Mouse (Mus musculus) midbrain, embryonic 11.5 days (tissue): ENCODE results near the gene Trap1. TPM values are rescaled to one million over a fixed set of nuclear protein-coding genes. Genes with fewer than 3 reads are reported as not detected.

Experiments used
- ATAC-seq: fragments of 200-750 bp; cut with Nextera tagmentation; 2 replicates; pipeline ENCODE4 v1.8.0; 2017; ENCODE audit warnings: moderate TSS enrichment, moderate library complexity; ENCODE audit not compliant: low FRiP score
- DNase-seq: peaks from one replicate; pipeline ENCODE4 v3.0.0; 2015; ENCODE audit warnings: low spot score; ENCODE audit errors: missing footprints
- H3K27ac ChIP-seq: fragments of 300-500 bp; sonication (generic); 2 replicates; pipeline ENCODE4 v1.5.1; 2014; ENCODE audit warnings: low read depth, low read length
- H3K27me3 ChIP-seq: fragments of 300-500 bp; sonication (generic); 2 replicates; pipeline ENCODE4 v1.6.1; 2014; ENCODE audit warnings: mild to moderate bottlenecking, low read length, moderate library complexity, mixed read lengths; ENCODE audit not compliant: control insufficient read depth, insufficient read depth
- H3K36me3 ChIP-seq: fragments of 300-500 bp; sonication (generic); 2 replicates; pipeline ENCODE4 v1.6.1; 2014; ENCODE audit warnings: mild to moderate bottlenecking, low read length, moderate library complexity, mixed read lengths; ENCODE audit not compliant: control insufficient read depth, insufficient read depth
- H3K4me1 ChIP-seq: fragments of 300-500 bp; sonication (generic); 2 replicates; pipeline ENCODE4 v1.6.1; 2014; ENCODE audit warnings: low read length; ENCODE audit not compliant: control insufficient read depth, insufficient read depth
- H3K4me2 ChIP-seq: fragments of 300-500 bp; sonication (generic); 2 replicates; pipeline ENCODE4 v1.6.1; 2014; ENCODE audit warnings: mild to moderate bottlenecking, moderate library complexity
- H3K4me3 ChIP-seq: fragments of 300-500 bp; sonication (generic); 2 replicates; pipeline ENCODE4 v1.5.1; 2014; ENCODE audit warnings: low read depth, low read length
- H3K9ac ChIP-seq: fragments of 300-500 bp; sonication (generic); 2 replicates; pipeline ENCODE4 v1.6.1; 2014; ENCODE audit warnings: low read length
- H3K9me3 ChIP-seq: fragments of 300-500 bp; sonication (generic); 2 replicates; pipeline ENCODE4 v1.6.1; 2016; ENCODE audit warnings: low read length; ENCODE audit not compliant: control insufficient read depth
- WGBS: fragments of 180-500 bp; shearing (Covaris S2); extraction: QIAGEN DNeasy Blood & Tissue Kit; methylation state at CpG from one replicate; pipeline ENCODE4 v1.1.7; 2014; 5-methylcytosine and 5-hydroxymethylcytosine counted together
- polyA plus RNA-seq: library from polyadenylated mRNA; unstranded; fragments of >200 nt; fragmentation: Nextera tagmentation; extraction: Ambion mirVana; gene quantifications from 2 replicates; pipeline ENCODE4 v1.2.1, GENCODE M21; 2014

Trap1 gene
- polyA plus RNA-seq, 1 experiment from 2014 or later: 74.5 TPM

DNA sequence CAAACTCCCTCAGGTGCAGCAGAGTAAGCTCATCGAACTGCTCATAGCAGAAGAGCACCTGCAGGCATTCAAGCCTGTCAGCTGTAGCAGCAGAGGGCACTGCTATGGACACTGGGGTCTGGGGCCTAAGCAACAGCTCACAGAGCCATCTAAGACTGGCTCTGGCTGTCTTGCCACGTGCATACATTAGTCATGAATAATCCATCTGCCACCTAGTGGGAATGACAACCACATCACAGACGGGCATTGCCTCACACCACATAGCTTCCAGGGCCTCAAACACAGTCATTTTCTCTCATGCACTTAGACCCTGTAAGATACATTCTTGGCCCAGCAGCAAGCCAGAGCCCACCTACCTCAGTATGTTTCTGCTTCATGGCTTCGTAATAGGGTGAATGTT is 32.1 kb downstream of the Trap1 start:
- ATAC-seq (no peak), DNase-seq (no peak)
- H3K4me3 ChIP-seq: no peak overlapping the region
- peaks cover 26% of the 10 kb centered on the region for H3K36me3 ChIP-seq
- H3K4me2 ChIP-seq: no peak overlapping the region
- no peak overlapping the region for H3K9ac ChIP-seq
- H3K27ac ChIP-seq: no peak overlapping the region
- H3K4me1 ChIP-seq: no peaks in the 10 kb centered on the region
- no peaks in the 10 kb centered on the region for H3K9me3 ChIP-seq
- 84% methylated on average over 4 of the region's 4 CpGs for WGBS
- H3K27me3 ChIP-seq: no peaks in the 10 kb centered on the region

DNA sequence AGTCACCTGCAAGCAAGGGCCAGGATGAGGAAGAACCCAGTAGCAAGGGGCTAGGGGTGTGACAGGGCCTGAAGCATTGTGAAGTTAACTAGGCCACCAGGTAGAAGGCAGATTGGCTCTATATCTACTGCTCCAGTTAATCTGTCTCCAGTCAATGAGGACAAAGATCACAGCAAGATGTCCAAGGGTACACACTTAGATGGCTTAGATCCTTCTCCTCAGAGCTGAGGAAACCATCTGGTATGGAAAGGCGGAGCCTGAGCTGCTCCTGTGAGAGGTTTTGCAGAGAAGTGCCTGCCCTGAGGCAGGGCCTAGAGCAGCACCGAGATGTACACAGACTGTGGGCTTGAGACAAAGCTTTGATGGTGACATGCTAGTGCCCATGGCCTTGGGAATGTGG is 33.5 kb downstream of the Trap1 start:
- no peak for ATAC-seq

DNA sequence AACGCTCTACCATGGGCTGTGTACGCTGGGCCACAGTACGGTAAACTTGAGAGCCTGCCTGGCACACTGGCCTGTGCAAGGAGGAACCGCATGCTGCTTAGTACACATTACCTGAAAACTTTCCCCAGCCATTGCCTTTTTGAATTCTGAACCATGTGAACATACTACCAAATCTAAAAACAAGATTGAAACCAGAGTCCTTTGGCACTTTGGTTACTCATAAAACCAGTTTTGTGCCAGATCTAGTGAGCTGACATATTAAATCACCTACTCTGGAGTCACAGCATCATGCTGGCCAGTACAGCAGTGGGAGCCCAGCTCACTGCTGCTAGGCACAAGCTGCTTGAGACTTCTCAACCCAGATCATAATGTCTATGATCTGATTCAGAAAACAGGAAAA is 36.0 kb downstream of the Trap1 start:
- no peak overlapping the region for H3K27ac ChIP-seq
- 92% methylated on average over 4 of the region's 4 CpGs for WGBS
- H3K36me3 ChIP-seq: peaks cover 30% of the 10 kb centered on the region
- H3K9me3 ChIP-seq: no peaks in the 10 kb centered on the region
- H3K4me2 ChIP-seq: no peak overlapping the region
- H3K4me1 ChIP-seq: no peaks in the 10 kb centered on the region
- ATAC-seq (no peak), DNase-seq (no peak)
- no peaks in the 10 kb centered on the region for H3K27me3 ChIP-seq
- no peak overlapping the region for H3K4me3 ChIP-seq
- H3K9ac ChIP-seq: no peak overlapping the region

More for the DNA sequence above, 33.5 kb downstream of the Trap1 start:
- no peak overlapping the region for H3K4me3 ChIP-seq
- 90% methylated on average over 2 of the region's 2 CpGs for WGBS
- no peak overlapping the region for H3K4me2 ChIP-seq
- H3K9ac ChIP-seq: no peak overlapping the region
- H3K9me3 ChIP-seq: no peaks in the 10 kb centered on the region
- no peaks in the 10 kb centered on the region for H3K27me3 ChIP-seq
- no peak for DNase-seq
- H3K27ac ChIP-seq: no peak overlapping the region
- H3K4me1 ChIP-seq: no peaks in the 10 kb centered on the region
- H3K36me3 ChIP-seq: peaks cover 25% of the 10 kb centered on the region

DNA sequence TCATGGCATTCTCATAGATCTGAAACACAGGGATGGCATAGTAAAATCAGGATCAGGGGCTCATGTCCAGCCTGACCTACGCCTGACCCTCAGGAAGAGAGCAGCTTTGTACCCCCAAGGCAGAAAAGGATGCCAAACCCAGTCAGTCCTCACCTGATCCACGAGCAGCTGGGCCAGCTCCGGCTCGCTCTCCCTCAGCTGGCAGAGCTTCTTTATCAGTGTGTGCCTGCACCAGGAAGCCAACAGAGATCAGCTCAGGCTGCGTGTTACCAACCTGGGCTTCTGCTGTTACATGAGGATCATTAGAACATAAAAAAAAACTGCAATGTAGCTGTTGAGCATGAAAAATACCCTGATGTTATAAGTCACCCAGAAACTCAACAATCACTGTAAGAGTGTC is 37.4 kb downstream of the Trap1 start:
- no peaks in the 10 kb centered on the region for H3K9me3 ChIP-seq
- no peak overlapping the region for H3K4me2 ChIP-seq
- H3K4me3 ChIP-seq: no peak overlapping the region
- H3K9ac ChIP-seq: no peak overlapping the region
- no peak for ATAC-seq
- peaks cover 24% of the 10 kb centered on the region for H3K36me3 ChIP-seq
- WGBS: 91% methylated on average over 5 of the region's 5 CpGs
- H3K4me1 ChIP-seq: no peaks in the 10 kb centered on the region
- no peak overlapping the region for H3K27ac ChIP-seq
- H3K27me3 ChIP-seq: no peaks in the 10 kb centered on the region
- DNase-seq: no peak

DNA sequence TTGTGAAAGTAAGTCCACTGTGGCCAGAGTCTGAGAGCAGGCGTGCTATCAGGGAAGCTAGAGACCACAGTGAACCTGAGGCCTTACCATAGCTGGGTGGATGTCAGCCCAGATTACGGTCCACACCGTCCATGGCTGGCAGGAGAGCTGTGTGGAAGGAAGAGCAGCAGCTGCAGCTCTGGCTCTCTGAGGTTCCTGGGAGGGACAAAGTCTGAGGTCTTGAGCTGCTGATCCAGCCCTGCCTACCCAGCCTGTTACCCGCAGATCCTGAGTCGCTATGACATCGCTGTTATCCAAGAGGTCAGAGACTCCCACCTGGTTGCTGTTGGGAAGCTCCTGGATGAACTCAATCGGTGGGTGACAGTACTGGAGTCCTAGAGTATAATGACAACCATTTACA is 39.9 kb downstream of the Trap1 start:
- 95% methylated on average over 7 of the region's 7 CpGs for WGBS
- no peak for ATAC-seq
- no peak overlapping the region for H3K27ac ChIP-seq
- H3K36me3 ChIP-seq: peaks cover 13% of the 10 kb centered on the region
- no peaks in the 10 kb centered on the region for H3K9me3 ChIP-seq
- H3K4me2 ChIP-seq: no peak overlapping the region
- peak; percentile 28 for DNase-seq
- H3K9ac ChIP-seq: no peak overlapping the region
- H3K4me3 ChIP-seq: no peak overlapping the region
- peaks cover 2% of the 10 kb centered on the region; the same call in 1 of the 2 replicates for H3K4me1 ChIP-seq
- H3K27me3 ChIP-seq: no peaks in the 10 kb centered on the region

DNA sequence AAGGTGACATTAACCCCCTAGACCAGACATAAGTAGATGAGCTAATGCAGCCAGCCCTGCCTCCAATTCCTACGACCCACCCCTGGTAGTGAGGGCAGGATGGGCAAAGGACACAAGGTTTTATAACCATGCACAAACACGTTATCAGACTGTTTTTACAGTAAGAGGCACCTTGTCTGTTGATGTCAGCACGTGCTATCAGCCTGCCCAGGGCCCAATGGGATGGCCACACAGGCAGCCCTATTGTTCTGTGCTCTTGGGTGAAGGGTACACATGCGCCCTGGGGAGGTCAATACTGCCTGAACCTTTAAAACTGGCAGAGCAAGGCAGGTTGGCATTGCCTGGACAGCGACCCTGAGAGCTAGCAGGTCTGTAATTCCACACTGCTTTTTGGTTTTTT is 40.8 kb downstream of the Trap1 start, which contains the start of gene Dnase1:
Dnase1 (plus strand) TSS at position 136 of the 400 bp plus-strand sequence.
- WGBS: 93% methylated on average over 5 of the region's 5 CpGs
- H3K36me3 ChIP-seq: peaks cover 13% of the 10 kb centered on the region

DNA sequence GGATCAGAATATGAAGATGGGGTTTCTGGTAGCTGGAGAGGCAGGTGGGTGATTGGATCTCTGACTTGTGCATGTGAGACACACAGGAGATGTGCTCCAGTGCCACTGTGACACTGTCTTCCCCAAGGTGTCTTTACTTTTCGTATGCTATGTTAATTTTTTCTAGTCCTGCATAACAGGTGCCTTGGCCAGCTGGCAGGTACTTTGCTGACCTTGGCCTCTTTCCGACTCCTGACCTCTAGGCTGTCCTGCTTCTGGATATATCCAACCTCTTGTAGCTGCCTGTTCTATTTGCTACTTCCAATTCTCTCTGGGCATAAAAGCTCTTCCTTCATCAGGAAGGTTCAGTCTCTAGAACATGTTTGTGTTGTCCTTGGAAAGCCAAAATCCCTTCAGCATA is 42.1 kb downstream of the Trap1 start:
- Histone ChIP-seq H3K27me3 (no peaks in the 10 kb centered on the region), H3K9ac (no peak overlapping the region), H3K27ac (no peak overlapping the region), H3K36me3 (peaks cover 13% of the 10 kb centered on the region), H3K4me3 (no peak overlapping the region), H3K9me3 (no peaks in the 10 kb centered on the region), H3K4me2 (no peak overlapping the region), H3K4me1 (peaks cover 2% of the 10 kb centered on the region; the same call in 1 of the 2 replicates)
- ATAC-seq: no peak
- 86% methylated on average over 2 of the region's 2 CpGs for WGBS
- no peak for DNase-seq

More for the DNA sequence above, 40.8 kb downstream of the Trap1 start, which contains the start of gene Dnase1:
- no peak for DNase-seq
- Histone ChIP-seq H3K4me3 (no peak within 1 kb of the TSS), H3K27ac (no peak within 1 kb of the TSS), H3K27me3 (no peaks in the 10 kb centered on the region), H3K4me1 (peaks cover 2% of the 10 kb centered on the region; the same call in 1 of the 2 replicates), H3K9ac (no peak within 1 kb of the TSS), H3K9me3 (no peaks in the 10 kb centered on the region), H3K4me2 (no peak within 1 kb of the TSS)
- ATAC-seq: no peak

DNA sequence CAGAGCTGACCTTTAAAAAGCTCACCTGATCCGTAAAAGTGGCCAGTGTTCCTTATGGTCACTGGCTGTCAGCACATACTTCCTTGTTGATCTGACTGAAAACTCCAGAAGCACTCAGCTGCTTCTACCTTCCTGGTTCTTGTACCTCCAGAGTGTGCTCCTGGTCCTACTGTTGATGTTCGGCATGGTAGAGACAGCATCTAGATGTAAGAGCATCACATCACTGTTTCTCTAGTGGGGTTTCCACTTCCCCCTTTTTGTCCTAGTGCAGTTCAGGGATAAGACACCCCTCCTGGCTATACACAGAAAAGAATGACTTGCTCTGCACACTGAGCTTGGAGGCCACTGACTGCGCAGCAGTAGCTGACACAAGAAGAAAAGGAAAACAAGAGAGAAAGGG is 43.2 kb downstream of the Trap1 start:
- no peak overlapping the region for H3K4me2 ChIP-seq
- ATAC-seq (no peak), DNase-seq (no peak)
- WGBS: 75% methylated on average over 3 of the region's 3 CpGs
- H3K27ac ChIP-seq: no peak overlapping the region
- no peak overlapping the region for H3K9ac ChIP-seq
- no peaks in the 10 kb centered on the region for H3K9me3 ChIP-seq
- no peak overlapping the region for H3K4me3 ChIP-seq
- H3K36me3 ChIP-seq: peaks cover 10% of the 10 kb centered on the region
- H3K4me1 ChIP-seq: peaks cover 2% of the 10 kb centered on the region; the same call in 1 of the 2 replicates
- H3K27me3 ChIP-seq: no peaks in the 10 kb centered on the region

DNA sequence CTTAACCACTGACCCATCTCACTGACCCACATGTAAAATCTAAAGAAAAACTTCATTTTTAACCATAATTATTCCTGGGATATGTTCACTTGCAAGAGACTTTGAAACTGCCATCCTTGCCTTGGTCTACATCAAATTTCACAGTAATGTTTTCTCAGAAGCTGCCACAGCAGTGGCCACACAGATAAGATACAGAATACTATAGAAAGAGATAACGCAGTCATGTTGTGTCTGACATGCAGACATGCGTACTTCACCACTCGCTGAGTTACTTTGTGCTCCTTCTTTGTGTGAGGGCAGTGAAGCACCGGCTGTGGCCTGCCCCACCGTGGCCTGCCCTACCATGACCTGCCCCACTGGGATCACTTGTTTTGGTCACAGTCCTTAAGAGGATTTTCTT is 43.7 kb downstream of the Trap1 start:
- H3K27ac ChIP-seq: no peak overlapping the region
- 33% methylated on average over 5 of the region's 5 CpGs for WGBS
- no peak for ATAC-seq
- peaks cover 10% of the 10 kb centered on the region for H3K36me3 ChIP-seq
- H3K9ac ChIP-seq: no peak overlapping the region
- no peaks in the 10 kb centered on the region for H3K9me3 ChIP-seq
- H3K4me3 ChIP-seq: no peak overlapping the region
- no peak overlapping the region for H3K4me2 ChIP-seq
- DNase-seq: no peak
- H3K27me3 ChIP-seq: no peaks in the 10 kb centered on the region
- H3K4me1 ChIP-seq: peaks cover 2% of the 10 kb centered on the region; the same call in 1 of the 2 replicates
